Mouse (Mus musculus): ENCODE data around the gene Gm11437. TPM values are rescaled to one million over a fixed set of nuclear protein-coding genes. Genes with fewer than 3 reads are reported as not detected.

The Gm11437 gene
- polyA plus RNA-seq (2012; rRNA removed; ENCODE audit: low replicate concordance) = 0.27 TPM in 1 of 2 replicates, not detected in the other

DNA sequence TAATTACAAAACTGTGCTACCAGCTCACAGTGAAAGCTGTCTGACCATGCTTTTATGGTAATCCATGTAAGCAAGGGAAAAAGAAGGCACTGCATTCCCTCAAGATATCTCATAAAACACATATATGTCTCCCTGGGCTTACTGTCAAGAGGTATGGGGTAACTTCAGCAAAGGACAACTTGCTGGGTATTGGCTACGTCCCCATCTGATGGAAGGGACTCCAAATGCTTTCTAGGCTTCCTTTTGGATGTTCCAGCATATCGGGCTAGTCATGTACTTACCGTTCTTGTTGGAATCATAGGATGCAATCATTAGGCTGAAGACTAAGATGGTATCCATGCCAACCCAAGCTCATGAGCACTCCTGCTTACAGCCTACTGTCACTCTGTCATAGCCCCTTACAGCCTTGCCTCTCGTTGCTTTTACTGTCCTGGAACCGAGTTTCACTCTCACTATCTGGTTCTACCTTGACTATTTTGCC, at the start of gene Gm11437:
TSS of gene Gm11437 (minus strand) at position 431 of the 481 bp plus-strand sequence.

DNA sequence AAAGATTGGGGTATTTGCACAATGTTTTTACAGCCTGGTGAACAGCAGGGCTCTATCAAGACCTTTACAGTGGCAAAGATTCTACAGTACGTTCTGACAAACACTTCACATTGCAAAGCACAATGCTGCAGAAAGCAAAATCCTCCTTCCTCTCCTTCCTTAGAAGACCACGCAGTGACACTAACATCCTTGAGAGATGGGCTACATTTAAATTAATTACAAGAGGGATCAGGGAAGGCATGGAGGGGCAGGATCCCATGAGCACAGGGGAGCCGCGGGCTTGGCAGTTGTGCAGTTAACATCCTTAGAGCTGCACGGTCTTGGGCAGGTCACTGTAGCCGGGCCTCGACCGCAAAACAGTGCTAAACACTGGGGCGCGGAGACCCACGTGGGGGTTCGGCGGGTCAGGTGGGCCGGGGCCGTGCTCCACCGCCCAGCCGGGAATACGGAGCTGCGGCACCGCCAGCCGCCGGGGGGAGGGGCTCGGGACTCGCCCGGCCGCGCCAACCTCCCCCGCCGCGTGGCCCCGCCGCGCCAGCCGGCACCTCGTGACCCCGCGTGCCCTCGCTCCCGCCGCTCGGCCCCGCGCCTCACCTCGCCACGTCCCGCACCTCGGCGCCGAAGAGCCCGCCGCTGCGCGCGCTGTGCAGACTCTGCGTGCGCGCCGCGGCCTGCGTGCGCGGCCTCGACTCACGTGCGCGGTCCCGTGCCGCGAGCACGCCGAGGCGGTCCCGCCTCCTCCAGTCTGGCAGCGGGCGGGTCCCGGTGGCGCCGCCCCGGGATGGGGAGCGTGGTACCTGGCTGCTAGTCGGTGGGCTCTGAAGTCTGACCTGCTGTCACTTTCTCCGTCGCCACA, 38.1 kb downstream of the Gm11437 start, which contains the start of the genes Tada2a and Acaca:
TSS of gene Tada2a (minus strand) at position 658 of the 856 bp plus-strand sequence.
TSS of gene Acaca (plus strand) at position 730 of the 856 bp plus-strand sequence.

Other genes with a start within 250 kb of the Gm11437 start
- gene Ddx52, start 225.4 kb downstream of the Gm11437 start, polyA plus RNA-seq (2012; rRNA removed; ENCODE audit: low replicate concordance) = 5.6 and 7.3 TPM in 2 replicates
- gene Synrg, start 203.0 kb downstream of the Gm11437 start, polyA plus RNA-seq (2012; rRNA removed; ENCODE audit: low replicate concordance) = 21.7 and 27.2 TPM in 2 replicates
- gene Dusp14, start 98.2 kb downstream of the Gm11437 start, polyA plus RNA-seq (2012; rRNA removed; ENCODE audit: low replicate concordance) = 1.4 and 18.6 TPM in 2 replicates
- 5.5 and 15.9 TPM in 2 replicates for gene Tada2a, start 37.9 kb downstream of the Gm11437 start, polyA plus RNA-seq (2012; rRNA removed; ENCODE audit: low replicate concordance)
- gene Acaca, start 37.8 kb downstream of the Gm11437 start, polyA plus RNA-seq (2012; rRNA removed; ENCODE audit: low replicate concordance) = 288 and 331 TPM in 2 replicates

Measured in subcutaneous adipose tissue, adult 2 months (tissue).